Mouse (Mus musculus) liver, adult 2 months (tissue): Measurements from ENCODE around the gene Apoa5. TPM values are rescaled to one million over a fixed set of nuclear protein-coding genes. Genes with fewer than 3 reads are reported as not detected.

Source experiments
- DNase-seq: peaks from one replicate; pipeline ENCODE4 v3.0.0-alpha.2; 2011; ENCODE audit warnings: low read depth, low spot score; ENCODE audit errors: extremely low read depth
- H3K27ac ChIP-seq: fragments of 200-500 bp; replicated peaks from 2 replicates; pipeline ENCODE4 v1.5.1; 2012; ENCODE audit warnings: low read depth, mild to moderate bottlenecking, control low read depth, inconsistent platforms, low read length; ENCODE audit not compliant: insufficient read depth
- H3K27me3 ChIP-seq: fragments of 200-500 bp; 2 replicates; pipeline ENCODE4 v1.6.1; 2012; ENCODE audit warnings: mild to moderate bottlenecking, moderate library complexity, low read length, inconsistent platforms; ENCODE audit not compliant: control insufficient read depth, insufficient read depth
- H3K36me3 ChIP-seq: fragments of 200-500 bp; 2 replicates; pipeline ENCODE4 v1.6.1; 2012; ENCODE audit warnings: low read length, inconsistent platforms; ENCODE audit not compliant: control insufficient read depth, insufficient read depth
- H3K4me1 ChIP-seq: fragments of 200-500 bp; 2 replicates; pipeline ENCODE4 v1.6.1; 2011; ENCODE audit warnings: low read length; ENCODE audit not compliant: control insufficient read depth, insufficient read depth
- H3K4me3 ChIP-seq: fragments of 200-500 bp; 2 replicates; pipeline ENCODE4 v1.5.1; 2011; ENCODE audit warnings: low read depth, mild to moderate bottlenecking, control low read depth, low read length, moderate library complexity; ENCODE audit not compliant: insufficient read depth
- H3K79me2 ChIP-seq: fragments of 200-500 bp; 2 replicates; pipeline ENCODE4 v1.6.1; 2012; ENCODE audit warnings: inconsistent platforms, mild to moderate bottlenecking, low read length, moderate library complexity; ENCODE audit not compliant: control insufficient read depth, insufficient read depth
- H3K9ac ChIP-seq: fragments of 200-500 bp; 2 replicates; pipeline ENCODE4 v1.6.1; 2012; ENCODE audit warnings: low read depth, mild to moderate bottlenecking, control low read depth, inconsistent platforms, low read length
- CTCF ChIP-seq: fragments of 200-500 bp; IDR thresholded peaks from 2 replicates; pipeline ENCODE4 v1.5.1; 2011; ENCODE audit warnings: low read depth, low read length, control low read depth
- POLR2A ChIP-seq: fragments of 200-500 bp; IDR thresholded peaks from 2 replicates; pipeline ENCODE4 v1.6.1; 2011; ENCODE audit warnings: low read length, control low read depth; ENCODE audit not compliant: insufficient read depth; ENCODE audit errors: extremely low read depth
- WGBS: fragments of 180-500 bp; shearing (Covaris S2); methylation state at CpG from one replicate; pipeline ENCODE4 v1.1.7; 2018; 5-methylcytosine and 5-hydroxymethylcytosine counted together
- polyA plus RNA-seq: library from polyadenylated mRNA; depleted of rRNA; stranded (reverse); fragments of >200 nt; gene quantifications from 2 replicates; pipeline ENCODE4 v1.2.3, GENCODE M21; 2012
- total RNA-seq: library from RNA; depleted of rRNA; stranded (reverse); fragments of >200 nt; gene quantifications from 2 replicates; pipeline ENCODE4 v1.2.3, GENCODE M21; 2014

Gene Apoa5
- total and polyA plus RNA-seq, 2 experiments: 771 to 3,079 TPM

- peaks cover 43% of the 10 kb centered on the region for H3K36me3 ChIP-seq
- peak within 1 kb of the TSS; percentile 88 for H3K9ac ChIP-seq
- H3K79me2 ChIP-seq: no peaks in the 10 kb centered on the region
- H3K4me1 ChIP-seq: peaks cover 13% of the 10 kb centered on the region; the same call in 1 of the 2 replicates
- peak; percentile 78 for DNase-seq
- TF ChIP-seq CTCF (0 out of 2 replicates have a peak, but pooled peaks have one; percentile 24), POLR2A (peak; percentile 52; the same call in 1 of the 2 replicates)
- peak within 1 kb of the TSS; percentile 91 for H3K4me3 ChIP-seq
- WGBS: 1% methylated on average over 55 of the region's 55 CpGs
- H3K27me3 ChIP-seq: no peaks in the 10 kb centered on the region
- peak within 1 kb of the TSS; percentile 22; the same call in 1 of the 2 replicates for H3K27ac ChIP-seq
These were observed 14.4 kb downstream of the Apoa5 start, which contains the start of gene Bud13 for GRCm38 (mm10) chr9:46282631-46283436. Bud13 (plus strand) TSS chr9:46283008.

DNA sequence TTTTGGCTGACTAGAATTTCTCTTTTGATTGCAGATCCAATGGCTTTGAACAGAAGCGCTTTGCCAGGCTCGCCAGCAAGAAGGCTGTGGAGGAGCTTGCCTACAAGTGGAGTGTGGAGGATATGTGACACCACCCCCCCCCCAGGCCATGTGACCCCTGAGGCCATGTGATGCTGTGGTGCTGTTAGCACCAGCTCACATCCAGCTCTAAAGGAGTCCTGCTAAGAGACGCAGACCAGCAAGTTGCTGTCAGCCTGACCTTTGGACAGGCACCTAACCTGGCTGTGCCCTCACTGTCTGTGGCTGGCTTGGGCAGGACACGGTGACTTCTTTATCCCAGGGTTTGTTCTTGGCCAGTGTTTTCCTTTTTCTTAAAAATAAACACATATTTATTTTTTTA, 29.9 kb downstream of the Apoa5 start:
- H3K27me3 ChIP-seq: no peaks in the 10 kb centered on the region
- H3K4me3 ChIP-seq: no peak overlapping the region
- WGBS: 46% methylated on average over 4 of the region's 4 CpGs
- no peak overlapping the region for H3K9ac ChIP-seq
- H3K27ac ChIP-seq: no peak overlapping the region; the same call in 1 of the 2 replicates
- TF ChIP-seq CTCF (no peak), POLR2A (no peak)
- H3K36me3 ChIP-seq: peaks cover 13% of the 10 kb centered on the region
- no peaks in the 10 kb centered on the region for H3K4me1 ChIP-seq
- DNase-seq: peak; percentile 72
- no peaks in the 10 kb centered on the region for H3K79me2 ChIP-seq

DNA sequence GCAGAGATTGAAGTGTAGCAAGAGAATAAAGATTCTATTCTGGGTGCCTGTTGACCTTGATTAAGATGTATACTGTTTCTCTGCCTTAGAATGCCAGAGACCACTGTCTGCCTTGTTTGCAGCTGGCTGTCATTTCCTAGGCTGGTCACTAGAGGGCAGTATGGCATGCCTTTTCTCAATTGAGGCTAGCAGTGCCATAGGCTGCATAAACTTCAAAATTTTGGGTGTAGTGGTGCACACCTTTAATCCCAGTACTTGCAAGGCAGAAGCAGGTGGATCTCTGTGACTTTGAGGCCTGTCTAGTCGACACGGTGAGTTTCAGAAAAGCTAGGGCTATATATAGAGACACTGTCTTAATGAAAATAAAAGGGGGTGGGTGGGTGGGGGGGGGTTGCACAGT, 33.7 kb downstream of the Apoa5 start:
- DNase-seq: no peak
- no peak overlapping the region for H3K4me3 ChIP-seq
- peaks cover 4% of the 10 kb centered on the region; the same call in 1 of the 2 replicates for H3K36me3 ChIP-seq
- no peaks in the 10 kb centered on the region for H3K79me2 ChIP-seq
- no peaks in the 10 kb centered on the region for H3K4me1 ChIP-seq
- TF ChIP-seq POLR2A (no peak), CTCF (peak; percentile 83; the same call in 1 of the 2 replicates)
- no peak overlapping the region for H3K9ac ChIP-seq
- 7% methylated on average over 2 of the region's 2 CpGs for WGBS
- H3K27me3 ChIP-seq: no peaks in the 10 kb centered on the region
- no peak overlapping the region for H3K27ac ChIP-seq

DNA sequence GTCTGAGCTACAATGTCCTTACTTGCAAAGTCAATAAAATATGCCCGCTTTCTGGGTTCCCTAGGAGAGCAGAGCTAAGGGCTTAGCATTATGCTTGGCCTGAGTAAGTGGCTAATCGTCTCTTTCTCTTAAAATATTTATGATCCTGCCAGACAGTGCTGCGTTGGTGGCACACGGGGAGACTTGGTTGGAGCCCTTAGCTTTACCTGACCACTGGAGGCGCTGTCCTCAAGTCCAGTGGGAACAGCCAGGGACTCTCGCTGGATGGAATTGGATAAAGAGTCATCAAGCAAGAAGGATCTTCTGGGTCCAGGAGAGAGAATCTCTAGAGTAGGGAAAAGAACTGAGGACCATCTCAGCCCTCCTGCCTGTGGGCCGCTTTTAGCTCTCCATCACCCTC, 40.7 kb downstream of the Apoa5 start:
- H3K79me2 ChIP-seq: no peaks in the 10 kb centered on the region
- H3K27ac ChIP-seq: no peak overlapping the region
- H3K4me3 ChIP-seq: no peak overlapping the region
- no peak for TF ChIP-seq POLR2A
- peak; percentile 71 for TF ChIP-seq CTCF
- WGBS: 20% methylated on average over 7 of the region's 7 CpGs
- H3K36me3 ChIP-seq: no peaks in the 10 kb centered on the region
- H3K27me3 ChIP-seq: no peaks in the 10 kb centered on the region
- peak; percentile 41 for DNase-seq
- no peak overlapping the region for H3K9ac ChIP-seq
- no peaks in the 10 kb centered on the region for H3K4me1 ChIP-seq

- Histone ChIP-seq H3K27me3 (no peaks in the 10 kb centered on the region), H3K27ac (no peak overlapping the region), H3K79me2 (no peaks in the 10 kb centered on the region), H3K4me1 (no peaks in the 10 kb centered on the region), H3K9ac (no peak overlapping the region), H3K36me3 (no peaks in the 10 kb centered on the region), H3K4me3 (no peak overlapping the region)
- WGBS: 8% methylated on average over 4 of the region's 4 CpGs
- DNase-seq: peak; percentile 48
- TF ChIP-seq CTCF (peak; percentile 99), POLR2A (no peak)
These were observed 46.1 kb downstream of the Apoa5 start for GRCm38 (mm10) chr9:46314507-46314906.

DNA sequence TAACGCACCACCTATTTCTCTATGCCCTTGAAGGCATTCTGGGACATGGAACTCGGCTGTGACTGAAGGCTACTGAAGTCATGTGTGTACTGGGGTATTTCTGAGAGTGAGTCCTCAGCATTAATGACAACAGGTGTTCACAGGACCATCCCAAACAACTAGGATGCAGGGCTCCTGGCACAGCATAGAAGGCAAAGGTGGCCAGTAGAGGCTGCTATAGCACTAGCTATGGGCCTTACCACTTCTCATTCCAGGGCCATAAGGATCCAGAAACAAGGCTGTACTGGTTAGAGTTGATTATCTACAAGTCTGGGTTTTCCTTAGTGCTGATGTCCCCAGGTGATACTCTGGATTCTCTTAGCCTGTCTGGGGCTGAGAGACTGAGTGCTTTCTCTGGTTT, 46.5 kb downstream of the Apoa5 start:
- Histone ChIP-seq H3K9ac (no peak overlapping the region), H3K4me3 (no peak overlapping the region), H3K27me3 (no peaks in the 10 kb centered on the region), H3K27ac (no peak overlapping the region), H3K79me2 (no peaks in the 10 kb centered on the region), H3K4me1 (no peaks in the 10 kb centered on the region), H3K36me3 (no peaks in the 10 kb centered on the region)
- no peak for DNase-seq
- TF ChIP-seq POLR2A: no peak
- TF ChIP-seq CTCF: no peak
- 38% methylated on average over 2 of the region's 2 CpGs for WGBS
